18 mouse cellular contexts compared by ENCODE assay signal in genomic region chr17:25723919-25724318, GRCm38 (mm10). TPM values are rescaled to one million over a fixed set of nuclear protein-coding genes. Genes with fewer than 3 reads are reported as not detected.
DNase-seq lines count a peak whose midpoint lies in the region; ATAC-seq and TF ChIP-seq lines count a peak whose summit lies in the region.
"Had no signal": no experiment of that assay in that cellular context is flagged by ENCODE, and none has a peak within 500 bp of the region (broad histone marks: within the 10 kb centered on the region; RNA-seq: fewer than 3 reads in every experiment).

No protein-coding gene starts in this region.

- TF ChIP-seq EP300 in liver, embryonic 14.5 days (IDR thresholded peaks at IDR 0.05; ENCODE audit: low read depth): no peak

- H3K9me3 ChIP-seq in liver, embryonic 14.5 days (ENCODE audit: control insufficient read depth, low read length): no peaks in the 10 kb centered on the region
- H3K9me3 ChIP-seq in liver, embryonic 11.5 days (ENCODE audit: control insufficient read depth, low read length): no peaks in the 10 kb centered on the region
- H3K9me3 ChIP-seq in ES-E14 (ENCODE audit: control insufficient read depth, insufficient read depth, low read depth, low read length): no peaks in the 10 kb centered on the region
- no peaks in the 10 kb centered on the region for H3K9me3 ChIP-seq in embryonic facial prominence, embryonic 10.5 days
- H3K9me3 ChIP-seq: kidney, embryonic 15.5 days; limb, embryonic 13.5 days had no signal

- peaks cover 5% of the 10 kb centered on the region for H3K36me3 ChIP-seq in liver, embryonic 14.5 days (replicated peaks; ENCODE audit: control insufficient read depth, insufficient read depth, low read depth)
- H3K36me3 ChIP-seq in liver, embryonic 11.5 days (ENCODE audit: control insufficient read depth, insufficient read depth, low read length): peaks cover 27% of the 10 kb centered on the region
- H3K36me3 ChIP-seq in ES-E14 (ENCODE audit: control insufficient read depth, insufficient read depth, low read length, poor library complexity, severe bottlenecking): peaks cover 60% of the 10 kb centered on the region
- peaks cover 73% of the 10 kb centered on the region for H3K36me3 ChIP-seq in embryonic facial prominence, embryonic 10.5 days (replicated peaks)

- intact Hi-C loops in gastrocnemius, adult 2 months (cut with DNase I): no loop called here

- H3K9ac ChIP-seq in liver, embryonic 14.5 days (replicated peaks): no peak overlapping the region
- no peak overlapping the region for H3K9ac ChIP-seq in liver, embryonic 11.5 days (ENCODE audit: low read depth, low read length)
- H3K9ac ChIP-seq in ES-E14 (ENCODE audit: insufficient read depth, low read depth, low read length, poor library complexity, severe bottlenecking): peak overlapping the region; percentile 55; the same call in 1 of the 2 replicates
- H3K9ac ChIP-seq: hindbrain, embryonic 14.5 days; kidney, embryonic 15.5 days had no signal

- DNase-seq in gastrocnemius, adult 2 months: no peak
- DNase-seq in gastrocnemius, postnatal 10 days: no peak
- no peak for DNase-seq in liver, embryonic 14.5 days (ENCODE audit: low read depth in 3 of 3, low spot score in 3 of 3)
- DNase-seq in liver, embryonic 11.5 days (ENCODE audit: low spot score): no peak
- DNase-seq in ES-E14 (ENCODE audit: low read depth, low spot score): no peak
- peak; percentile 20 for DNase-seq in embryonic facial prominence, embryonic 10.5 days (ENCODE audit: low spot score)
- DNase-seq in urinary bladder, postnatal 36 days (ENCODE audit: low spot score in 2 of 2): no peak
- DNase-seq: adrenal gland, postnatal 14 days; cerebellum, adult 11-12 months; lung, postnatal 36 days; thymus, postnatal 4 days had no signal

- peaks cover 0 to 2% of the 10 kb centered on the region in 2 experiments; a peak in 1 of 4 replicates for H3K4me1 ChIP-seq in liver, embryonic 14.5 days (replicated peaks; ENCODE audit: control insufficient read depth in 2 of 2, insufficient read depth in 2 of 2, low read length in 1 of 2)
- peaks cover 14% of the 10 kb centered on the region for H3K4me1 ChIP-seq in liver, embryonic 11.5 days (replicated peaks; ENCODE audit: control insufficient read depth, insufficient read depth, low read length)
- peaks cover 4 to 24% of the 10 kb centered on the region in 2 experiments; a peak in 2 of 4 replicates for H3K4me1 ChIP-seq in ES-E14 (ENCODE audit: control insufficient read depth in 2 of 2, insufficient read depth in 2 of 2, low read length in 2 of 2, poor library complexity in 1 of 2)
- H3K4me1 ChIP-seq in embryonic facial prominence, embryonic 10.5 days: peaks cover 29% of the 10 kb centered on the region

- H3K4me3 ChIP-seq in gastrocnemius, adult 2 months: no peak overlapping the region
- no peak overlapping the region for H3K4me3 ChIP-seq in liver, embryonic 14.5 days (ENCODE audit: insufficient read depth in 1 of 2, low read depth in 2 of 2, low read length in 2 of 2)
- no peak overlapping the region for H3K4me3 ChIP-seq in liver, embryonic 11.5 days (ENCODE audit: low read depth, low read length)
- H3K4me3 ChIP-seq in ES-E14 (ENCODE audit: insufficient read depth in 1 of 2, low read depth in 1 of 2, low read length in 2 of 2, poor library complexity in 1 of 2, severe bottlenecking in 1 of 2): peak overlapping the region in 1 of 2 experiments; percentile 38; a peak in 2 of 4 replicates
- 0 out of 2 replicates have a peak overlapping the region, but pooled peaks have one; percentile 23 for H3K4me3 ChIP-seq in embryonic facial prominence, embryonic 10.5 days
- H3K4me3 ChIP-seq: kidney, embryonic 15.5 days; limb, embryonic 13.5 days had no signal

- no peaks in the 10 kb centered on the region for H3K27me3 ChIP-seq in liver, embryonic 14.5 days (ENCODE audit: control insufficient read depth, insufficient read depth, low read length)
- no peaks in the 10 kb centered on the region for H3K27me3 ChIP-seq in liver, embryonic 11.5 days (replicated peaks; ENCODE audit: control insufficient read depth, insufficient read depth, low read length)
- peaks cover 5% of the 10 kb centered on the region for H3K27me3 ChIP-seq in embryonic facial prominence, embryonic 10.5 days (replicated peaks; ENCODE audit: low read depth, poor library complexity, severe bottlenecking)
- H3K27me3 ChIP-seq: kidney, embryonic 15.5 days had no signal

- WGBS in liver, embryonic 14.5 days (ENCODE audit: insufficient replicate concordance): 78% methylated on average over 7 of the region's 7 CpGs
- WGBS in liver, embryonic 11.5 days: 80% methylated on average over 7 of the region's 7 CpGs
- WGBS in embryonic facial prominence, embryonic 10.5 days: 81% methylated on average over 7 of the region's 7 CpGs

- TF ChIP-seq CTCF in gastrocnemius, adult 2 months (IDR thresholded peaks at IDR 0.05): peak; percentile 8; the same call in 1 of the 2 replicates
- peak; percentile 63 for TF ChIP-seq CTCF in liver, embryonic 14.5 days (IDR thresholded peaks at IDR 0.05; ENCODE audit: low read depth)

- ATAC-seq in liver, embryonic 14.5 days (ENCODE audit: insufficient read depth): no peak
- ATAC-seq in liver, embryonic 11.5 days (replicated peaks; ENCODE audit: low FRiP score): no peak
- ATAC-seq in megakaryocyte, adult 5-6 weeks (ENCODE audit: poor library complexity, severe bottlenecking): no peak

- H3K4me2 ChIP-seq in liver, embryonic 14.5 days (ENCODE audit: low read depth): no peak overlapping the region
- H3K4me2 ChIP-seq in liver, embryonic 11.5 days: no peak overlapping the region
- H3K4me2 ChIP-seq: heart, embryonic 11.5 days; hindbrain, embryonic 14.5 days; kidney, embryonic 15.5 days; limb, embryonic 13.5 days had no signal

- no peak overlapping the region for H3K27ac ChIP-seq in gastrocnemius, adult 2 months
- no peak overlapping the region for H3K27ac ChIP-seq in liver, embryonic 14.5 days
- no peak overlapping the region for H3K27ac ChIP-seq in liver, embryonic 11.5 days (ENCODE audit: low read depth, low read length)
- no peak overlapping the region for H3K27ac ChIP-seq in ES-E14 (ENCODE audit: insufficient read depth, low read depth, low read length, poor library complexity, severe bottlenecking)
- no peak overlapping the region for H3K27ac ChIP-seq in embryonic facial prominence, embryonic 10.5 days (replicated peaks)
- H3K27ac ChIP-seq: hindbrain, embryonic 14.5 days; kidney, embryonic 15.5 days; limb, embryonic 13.5 days had no signal

- in situ Hi-C loops in ES-E14 (cut with MboI; ENCODE audit: low sequenced_read_pairs in 2 of 2, unreplicated experiment in 2 of 2): no loop called here

RNA-seq across cellular contexts. Expression of gene Chtf18, which starts 3.3 kb away (rescaled TPM):
- total RNA-seq in gastrocnemius, adult 2 months (2021): under 1 TPM; 0.77 to 0.86 TPM
- total RNA-seq in gastrocnemius, postnatal 10 days (2021): 1 to 10 TPM; 3.2 to 4.3 TPM
- polyA plus RNA-seq in liver, embryonic 14.5 days (2012; rRNA removed): 14.4 and 19.6 TPM in 2 replicates
- 12.4 and 15.5 TPM in 2 replicates for polyA plus RNA-seq in liver, embryonic 14.5 days (2014; fragmentation: Nextera tagmentation; extraction: Ambion mirVana)
- polyA plus RNA-seq in liver, embryonic 11.5 days (2014; fragmentation: Nextera tagmentation; extraction: Ambion mirVana): 32.0 and 35.6 TPM in 2 replicates
- 102 and 151 TPM in 2 replicates for total RNA-seq in ES-E14 (2012; rRNA removed)
- polyA plus RNA-seq in embryonic facial prominence, embryonic 10.5 days (2016; fragmentation: Nextera tagmentation; extraction: Ambion mirVana): 60.7 and 66.2 TPM in 2 replicates
- 11.2 and 17.1 TPM in 2 replicates for total RNA-seq in megakaryocyte, adult 5-6 weeks (2015)
- total RNA-seq in megakaryocyte, adult 5-6 weeks (2017): 19.9 and 21.8 TPM in 2 replicates

RNA-seq across cellular contexts. Expression of gene Rpusd1, which starts 3.6 kb away (rescaled TPM):
- 1 to 10 TPM; 3.9 to 4.0 TPM for total RNA-seq in gastrocnemius, adult 2 months (2021)
- total RNA-seq in gastrocnemius, postnatal 10 days (2021): 1 to 10 TPM; 3.8 to 5.6 TPM
- 9.5 and 11.1 TPM in 2 replicates for polyA plus RNA-seq in liver, embryonic 14.5 days (2012; rRNA removed)
- 5.9 and 6.1 TPM in 2 replicates for polyA plus RNA-seq in liver, embryonic 14.5 days (2014; fragmentation: Nextera tagmentation; extraction: Ambion mirVana)
- 16.6 and 17.5 TPM in 2 replicates for polyA plus RNA-seq in liver, embryonic 11.5 days (2014; fragmentation: Nextera tagmentation; extraction: Ambion mirVana)
- 7.6 and 8.7 TPM in 2 replicates for total RNA-seq in ES-E14 (2012; rRNA removed)
- 23.7 and 25.5 TPM in 2 replicates for polyA plus RNA-seq in embryonic facial prominence, embryonic 10.5 days (2016; fragmentation: Nextera tagmentation; extraction: Ambion mirVana)
- total RNA-seq in megakaryocyte, adult 5-6 weeks (2015): 6.0 and 7.0 TPM in 2 replicates
- total RNA-seq in megakaryocyte, adult 5-6 weeks (2017): 3.9 TPM in 2 replicates

RNA-seq across cellular contexts. Expression of gene Gng13, which starts 6.9 kb away (rescaled TPM):
- not detected for total RNA-seq in gastrocnemius, adult 2 months (2021)
- not detected for total RNA-seq in gastrocnemius, postnatal 10 days (2021)
- 0.60 TPM in 1 of 2 replicates, not detected in the other for polyA plus RNA-seq in liver, embryonic 14.5 days (2012; rRNA removed)
- not detected in 2 replicates for polyA plus RNA-seq in liver, embryonic 14.5 days (2014; fragmentation: Nextera tagmentation; extraction: Ambion mirVana)
- 0.42 and 1.3 TPM in 2 replicates for polyA plus RNA-seq in liver, embryonic 11.5 days (2014; fragmentation: Nextera tagmentation; extraction: Ambion mirVana)
- total RNA-seq in ES-E14 (2012; rRNA removed): 9.9 and 14.5 TPM in 2 replicates
- 1.8 and 2.5 TPM in 2 replicates for polyA plus RNA-seq in embryonic facial prominence, embryonic 10.5 days (2016; fragmentation: Nextera tagmentation; extraction: Ambion mirVana)
- total RNA-seq in megakaryocyte, adult 5-6 weeks (2015): not detected in 2 replicates
- not detected in 2 replicates for total RNA-seq in megakaryocyte, adult 5-6 weeks (2017)
- total RNA-seq: adrenal gland, postnatal 14 days; gastrocnemius, adult 18-20 months had no signal

RNA-seq across cellular contexts. Expression of gene Mslnl, which starts 11.9 kb away (rescaled TPM):
- not detected for total RNA-seq in gastrocnemius, adult 2 months (2021)
- not detected for total RNA-seq in gastrocnemius, postnatal 10 days (2021)
- polyA plus RNA-seq in liver, embryonic 14.5 days (2012; rRNA removed): not detected in 2 replicates
- polyA plus RNA-seq in liver, embryonic 14.5 days (2014; fragmentation: Nextera tagmentation; extraction: Ambion mirVana): not detected in 2 replicates
- not detected in 2 replicates for polyA plus RNA-seq in liver, embryonic 11.5 days (2014; fragmentation: Nextera tagmentation; extraction: Ambion mirVana)
- total RNA-seq in ES-E14 (2012; rRNA removed): 0.27 and 0.58 TPM in 2 replicates
- polyA plus RNA-seq in embryonic facial prominence, embryonic 10.5 days (2016; fragmentation: Nextera tagmentation; extraction: Ambion mirVana): 0.11 TPM in 1 of 2 replicates, not detected in the other
- total RNA-seq in megakaryocyte, adult 5-6 weeks (2015): 0.16 TPM in 1 of 2 replicates, not detected in the other
- not detected in 2 replicates for total RNA-seq in megakaryocyte, adult 5-6 weeks (2017)
- total RNA-seq: adrenal gland, postnatal 14 days; gastrocnemius, adult 18-20 months had no signal
- polyA plus RNA-seq: heart, embryonic 11.5 days; hindbrain, embryonic 14.5 days; limb, embryonic 13.5 days; stomach, embryonic 14.5 days had no signal

RNA-seq across cellular contexts. Expression of gene Msln, which starts 30.3 kb away (rescaled TPM):
- under 1 TPM in 1 of 2 experiments, not detected in 1; 0.33 TPM for total RNA-seq in gastrocnemius, adult 2 months (2021)
- total RNA-seq in gastrocnemius, postnatal 10 days (2021): under 1 TPM; 0.65 to 0.80 TPM
- 0.66 and 0.69 TPM in 2 replicates for polyA plus RNA-seq in liver, embryonic 14.5 days (2012; rRNA removed)
- polyA plus RNA-seq in liver, embryonic 14.5 days (2014; fragmentation: Nextera tagmentation; extraction: Ambion mirVana): 0.91 and 1.0 TPM in 2 replicates
- 0.29 and 0.55 TPM in 2 replicates for polyA plus RNA-seq in liver, embryonic 11.5 days (2014; fragmentation: Nextera tagmentation; extraction: Ambion mirVana)
- total RNA-seq in ES-E14 (2012; rRNA removed): 7.5 and 16.0 TPM in 2 replicates
- 0.55 and 0.65 TPM in 2 replicates for polyA plus RNA-seq in embryonic facial prominence, embryonic 10.5 days (2016; fragmentation: Nextera tagmentation; extraction: Ambion mirVana)
- total RNA-seq in megakaryocyte, adult 5-6 weeks (2015): not detected in 2 replicates
- total RNA-seq in megakaryocyte, adult 5-6 weeks (2017): not detected in 2 replicates
- polyA plus RNA-seq: hindbrain, embryonic 14.5 days; limb, embryonic 13.5 days had no signal
